Mouse (Mus musculus): ENCODE results near the gene Trappc3.

DNA sequence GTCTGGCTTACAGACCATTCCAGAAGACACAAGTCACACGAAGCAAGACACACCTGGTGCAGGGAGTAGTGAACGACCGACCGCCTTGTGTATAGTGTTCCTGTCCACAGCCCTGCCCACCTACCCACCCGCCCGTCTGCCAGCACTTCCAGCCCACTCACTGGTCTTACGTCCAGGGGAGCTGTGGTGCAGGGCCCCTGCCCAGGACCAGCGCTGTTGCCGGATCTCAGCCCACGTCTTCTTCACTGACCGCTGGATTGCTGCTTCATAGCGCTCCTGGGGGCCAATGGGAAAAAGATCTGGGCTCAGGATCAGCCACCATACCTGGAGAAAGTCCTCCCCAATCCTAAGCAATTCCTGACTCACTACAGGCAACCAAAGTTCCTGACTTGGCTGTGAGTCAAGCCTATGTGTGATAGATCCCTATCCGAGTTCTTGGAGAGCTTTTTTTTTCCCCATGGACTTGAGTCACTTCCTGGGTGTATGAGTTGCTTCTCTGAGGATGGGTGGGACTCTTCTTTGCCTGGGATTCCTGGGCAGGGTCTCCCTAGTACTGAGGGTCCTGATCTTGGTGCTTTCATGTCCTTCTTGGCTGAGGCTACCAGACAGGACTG is 22.2 kb upstream of the Trappc3 start:
- TF ChIP-seq CTCF (IDR thresholded peaks at IDR 0.05; ENCODE audit: extremely low read depth, insufficient read depth, insufficient read length, insufficient replicate concordance) (no peak), POLR2A (IDR thresholded peaks at IDR 0.05; ENCODE audit: low read depth, low read length) (no peak)
